Mouse (Mus musculus) CH12.LX (cell line): ENCODE data around the gene Hist1h2ap. TPM values are rescaled to one million over a fixed set of nuclear protein-coding genes. Genes with fewer than 3 reads are reported as not detected.

Experiments used
- DNase-seq: peaks from one replicate; pipeline ENCODE4 v3.0.0-alpha.2; 2013; ENCODE audit errors: extremely low read depth
- H3K27ac ChIP-seq: 2 replicates; pipeline ENCODE4 v1.5.1; 2012; ENCODE audit warnings: low read depth, mild to moderate bottlenecking, control low read depth, moderate library complexity; ENCODE audit not compliant: insufficient read depth
- H3K27me3 ChIP-seq: replicated peaks from 2 replicates; pipeline ENCODE3; 2012; ENCODE audit warnings: inconsistent platforms
- H3K36me3 ChIP-seq, 2 experiments: replicated peaks in 1 of 2; 2 replicates each; pipeline versions ENCODE3 to v1.6.1; 2012; ENCODE audit warnings: inconsistent platforms in 1 of 2, low read length in 1 of 2, mild to moderate bottlenecking in 1 of 2, mixed read lengths in 1 of 2, moderate library complexity in 1 of 2; ENCODE audit not compliant: control insufficient read depth in 1 of 2, insufficient read depth in 1 of 2
- H3K4me1 ChIP-seq, 2 experiments: 2 replicates each; pipeline ENCODE4 v1.6.1; 2012; ENCODE audit warnings: inconsistent platforms in 1 of 2, moderate library complexity in 1 of 2; ENCODE audit not compliant: insufficient read depth in 2 of 2, control insufficient read depth in 1 of 2
- H3K4me2 ChIP-seq: 2 replicates; pipeline ENCODE4 v1.6.1; 2012; ENCODE audit warnings: low read depth, mild to moderate bottlenecking, control low read depth; ENCODE audit not compliant: poor library complexity, insufficient read depth, severe bottlenecking
- H3K4me3 ChIP-seq, 3 experiments: fragments of 150-350 bp in 1 of 3; sonication (generic) in 1 of 3; replicated peaks in 1 of 3; 2 replicates each; pipeline versions ENCODE3 to v1.5.1; 2011 to 2012; ENCODE audit warnings: low read depth in 2 of 3, low read length in 2 of 3, mild to moderate bottlenecking in 2 of 3, moderate library complexity in 2 of 3, control low read depth in 1 of 3, improper control_type of control experiment in 1 of 3, inconsistent platforms in 1 of 3, mixed read lengths in 1 of 3; ENCODE audit not compliant: poor library complexity in 1 of 3
- H3K79me2 ChIP-seq: replicated peaks from 2 replicates; pipeline ENCODE4 v1.6.1; 2012; ENCODE audit warnings: mild to moderate bottlenecking, moderate library complexity; ENCODE audit not compliant: control insufficient read depth, poor library complexity, insufficient read depth, severe bottlenecking; ENCODE audit errors: extremely low read depth
- H3K9ac ChIP-seq: 2 replicates; pipeline ENCODE4 v1.6.1; 2012; ENCODE audit warnings: low read depth, mild to moderate bottlenecking, control low read depth, moderate library complexity; ENCODE audit not compliant: insufficient read depth
- H3K9me3 ChIP-seq: replicated peaks from 2 replicates; pipeline ENCODE3; 2012; ENCODE audit warnings: low read length, inconsistent platforms, mixed read lengths
- BHLHE40 ChIP-seq: IDR thresholded peaks from 2 replicates; pipeline ENCODE4 v1.6.1; 2011; ENCODE audit warnings: mild to moderate bottlenecking, low read depth, low read length, improper control_type of control experiment
- CTCF ChIP-seq, 2 experiments: IDR thresholded peaks in 1 of 2; conservative IDR thresholded peaks in 1 of 2; 2 replicates each; pipeline ENCODE4 v1.5.1; 2011 to 2012; ENCODE audit warnings: low read depth in 2 of 2, low read length in 2 of 2, improper control_type of control experiment in 1 of 2, inconsistent platforms in 1 of 2, mild to moderate bottlenecking in 1 of 2, moderate library complexity in 1 of 2
- E2F4 ChIP-seq: IDR thresholded peaks from 2 replicates; pipeline ENCODE4 v1.6.1; 2011; ENCODE audit warnings: low read depth, low read length, improper control_type of control experiment; ENCODE audit not compliant: insufficient replicate concordance
- ELF1 ChIP-seq: IDR thresholded peaks from 2 replicates; pipeline ENCODE4 v1.6.1; 2014; ENCODE audit warnings: low read depth, mild to moderate bottlenecking, inconsistent platforms, low read length, improper control_type of control experiment
- EP300 ChIP-seq: IDR thresholded peaks from 2 replicates; pipeline ENCODE4 v1.6.1; 2011; ENCODE audit warnings: low read length, improper control_type of control experiment
- ETS1 ChIP-seq: conservative IDR thresholded peaks from 2 replicates; pipeline ENCODE4 v1.6.1; 2012; ENCODE audit warnings: low read depth, mild to moderate bottlenecking, inconsistent platforms, low read length, improper control_type of control experiment, moderate library complexity
- HCFC1 ChIP-seq: IDR thresholded peaks from 2 replicates; pipeline ENCODE4 v1.6.1; 2012; ENCODE audit warnings: low read depth, mild to moderate bottlenecking, inconsistent platforms, low read length, improper control_type of control experiment
- IRF4 ChIP-seq: IDR thresholded peaks from 2 replicates; pipeline ENCODE4 v1.6.1; 2014; ENCODE audit warnings: low read depth, mild to moderate bottlenecking, inconsistent platforms, low read length, improper control_type of control experiment
- KAT2A ChIP-seq: IDR thresholded peaks from 2 replicates; pipeline ENCODE4 v1.6.1; 2012; ENCODE audit warnings: low read length, improper control_type of control experiment, inconsistent platforms; ENCODE audit not compliant: insufficient replicate concordance
- MAFK ChIP-seq: IDR thresholded peaks from 2 replicates; pipeline ENCODE4 v1.6.1; 2011; ENCODE audit warnings: low read length, improper control_type of control experiment; ENCODE audit not compliant: insufficient replicate concordance
- MAX ChIP-seq: IDR thresholded peaks from 2 replicates; pipeline ENCODE4 v1.6.1; 2011; ENCODE audit warnings: low read length, improper control_type of control experiment
- MAZ ChIP-seq: IDR thresholded peaks from 2 replicates; pipeline ENCODE4 v1.6.1; 2012; ENCODE audit warnings: low read depth, mild to moderate bottlenecking, inconsistent platforms, low read length, improper control_type of control experiment, moderate library complexity
- NELFE ChIP-seq: IDR thresholded peaks from 2 replicates; pipeline ENCODE4 v1.6.1; 2011; ENCODE audit warnings: low read depth, low read length, improper control_type of control experiment
- NRF1 ChIP-seq: IDR thresholded peaks from 2 replicates; pipeline ENCODE4 v1.6.1; 2014; ENCODE audit warnings: low read depth, mild to moderate bottlenecking, inconsistent platforms, low read length, improper control_type of control experiment, moderate library complexity
- POLR2A ChIP-seq: IDR thresholded peaks from 2 replicates; pipeline ENCODE4 v1.6.1; 2011; ENCODE audit warnings: low read depth, mild to moderate bottlenecking, improper control_type of control experiment, low read length
- POLR2AphosphoS2 ChIP-seq: IDR thresholded peaks from 2 replicates; pipeline ENCODE4 v1.6.1; 2011; ENCODE audit warnings: low read depth, low read length, improper control_type of control experiment
- RCOR1 ChIP-seq: conservative IDR thresholded peaks from 2 replicates; pipeline ENCODE4 v1.6.1; 2012; ENCODE audit warnings: low read depth, mild to moderate bottlenecking, inconsistent platforms, low read length, improper control_type of control experiment
- TBP ChIP-seq: conservative IDR thresholded peaks from 2 replicates; pipeline ENCODE4 v1.6.1; 2011; ENCODE audit warnings: low read depth, low read length, improper control_type of control experiment
- TCF12 ChIP-seq: IDR thresholded peaks from 2 replicates; pipeline ENCODE4 v1.6.1; 2014; ENCODE audit warnings: low read depth, mild to moderate bottlenecking, inconsistent platforms, low read length, improper control_type of control experiment
- UBTF ChIP-seq: IDR thresholded peaks from 2 replicates; pipeline ENCODE4 v1.6.1; 2012; ENCODE audit warnings: low read depth, mild to moderate bottlenecking, inconsistent platforms, low read length, improper control_type of control experiment, moderate library complexity
- USF2 ChIP-seq: conservative IDR thresholded peaks from 2 replicates; pipeline ENCODE4 v1.6.1; 2011; ENCODE audit warnings: low read depth, low read length, improper control_type of control experiment
- ZMIZ1 ChIP-seq: IDR thresholded peaks from 2 replicates; pipeline ENCODE4 v1.6.1; 2012; ENCODE audit warnings: low read depth, mild to moderate bottlenecking, inconsistent platforms, low read length, improper control_type of control experiment
- dilution Hi-C: fragments of 300-500 bp; cut with MboI; formaldehyde crosslinking; loops from 2 replicates; pipeline ENCODE4 v1.14.3; 2020; ENCODE audit warnings: low sequenced_read_pairs; ENCODE audit not compliant: extremely low pct_unique_long_range_greater_than_20kb, extremely low pct_ligation_motif_present
- in situ Hi-C: fragments of 300-500 bp; cut with MboI; formaldehyde crosslinking; loops from 3 replicates; pipeline ENCODE4 v1.14.3; 2019; ENCODE audit warnings: low sequenced_read_pairs, low pct_ligation_motif_present, low pct_unique_long_range_greater_than_20kb, mixed read lengths
- polyA plus RNA-seq: library from polyadenylated mRNA; unstranded; fragments of >175 nt; gene quantifications from 2 replicates; pipeline ENCODE4 v1.2.1, GENCODE M21; 2012; ENCODE audit warnings: low read depth; ENCODE audit not compliant: insufficient read length
- total RNA-seq, 2 experiments: library from RNA; depleted of rRNA; stranded (reverse); fragments of 300-350 nt in 1 of 2; fragments of >200 nt in 1 of 2; gene quantifications; 2 replicates each; pipeline ENCODE4 v1.2.3; 2012 to 2014

Gene Hist1h2ap
- total and polyA plus RNA-seq, 3 experiments = 66.8 to 2,951 (median 447) TPM

DNA sequence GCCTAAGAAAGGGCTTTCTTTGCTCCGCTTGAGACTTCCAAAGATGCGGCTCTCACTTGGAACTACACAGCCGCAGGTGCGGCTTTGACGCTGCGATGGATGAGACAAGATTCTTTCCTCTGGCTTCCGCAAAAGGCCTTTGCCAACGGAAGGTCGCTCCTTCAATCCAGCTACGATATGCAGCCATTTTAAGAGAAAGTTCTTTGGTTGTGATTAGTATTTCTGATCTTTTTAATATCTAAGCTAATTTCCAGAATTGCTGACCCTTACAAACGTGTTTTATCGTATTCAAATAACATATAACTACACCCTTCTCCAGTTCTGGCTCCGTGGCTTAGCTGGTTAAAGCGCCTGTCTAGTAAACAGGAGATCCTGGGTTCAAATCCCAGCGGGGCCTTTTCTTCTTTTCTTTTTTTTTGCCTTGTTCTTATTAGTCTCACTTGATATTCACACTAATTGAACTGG is 22.4 kb upstream of the Hist1h2ap start:
- Histone ChIP-seq H3K79me2 (no peaks in the 10 kb centered on the region), H3K9me3 (no peaks in the 10 kb centered on the region), H3K36me3 (no peaks in the 10 kb centered on the region), H3K27me3 (peaks cover 2% of the 10 kb centered on the region), H3K9ac (peak overlapping the region; percentile 83), H3K4me3 (peak overlapping the region; percentile 65 to 81 (median 69))
- in situ Hi-C loops = loop anchor here (25.0 kb wide), 1 partner anchor 1582 kb away; no protein-coding TSS in a partner anchor
- peak; percentile 84 for DNase-seq
- TF ChIP-seq MAZ (no peak), NRF1 (0 out of 2 replicates have a peak, but pooled peaks have one; percentile 58), EP300 (no peak), TCF12 (no peak), MAFK (peak; percentile 98), HCFC1 (0 out of 2 replicates have a peak, but pooled peaks have one; percentile 20), ETS1 (no peak), ZMIZ1 (no peak), CTCF (conservative IDR thresholded peaks at IDR 0.05 in 1 of 2, IDR thresholded peaks at IDR 0.05 in 1 of 2; ENCODE audit: low read depth in 2 of 2, low read length in 2 of 2) (no peak), POLR2AphosphoS2 (no peak), IRF4 (no peak), UBTF (no peak), KAT2A (peak; percentile 42; the same call in 1 of the 2 replicates), E2F4 (peak; percentile 88; the same call in 1 of the 2 replicates), USF2 (no peak), ELF1 (peak; percentile 96), NELFE (no peak), TBP (peak; percentile 100), BHLHE40 (no peak), POLR2A (no peak)
- TF ChIP-seq, all 38 proteins: peak for 7
- H3K4me1 ChIP-seq = peaks cover 0 to 28% of the 10 kb centered on the region in 2 experiments; a peak in 3 of 4 replicates
- dilution Hi-C loops = no loop called here
- H3K4me2 ChIP-seq = peak overlapping the region; percentile 50; the same call in 1 of the 2 replicates
- H3K27ac ChIP-seq = no peak overlapping the region

- Histone ChIP-seq H3K4me2 (peak overlapping the region; percentile 26; the same call in 1 of the 2 replicates), H3K27me3 (peaks cover 2% of the 10 kb centered on the region), H3K9ac (peak overlapping the region; percentile 83; the same call in 1 of the 2 replicates), H3K36me3 (no peaks in the 10 kb centered on the region), H3K4me3 (peak overlapping the region in 1 of 3 experiments; percentile 81), H3K27ac (no peak overlapping the region), H3K4me1 (peaks cover 0 to 30% of the 10 kb centered on the region in 2 experiments; a peak in 3 of 4 replicates), H3K79me2 (no peaks in the 10 kb centered on the region), H3K9me3 (no peaks in the 10 kb centered on the region)
- in situ Hi-C loops (loop anchor here (25.0 kb wide), 1 partner anchor 1582 kb away; no protein-coding TSS in a partner anchor), dilution Hi-C loops (no loop called here)
- TF ChIP-seq E2F4 (peak; percentile 65; the same call in 1 of the 2 replicates), USF2 (no peak), NELFE (no peak), MAZ (no peak), NRF1 (peak; percentile 63; the same call in 1 of the 2 replicates), ELF1 (peak; percentile 98), MAFK (peak; percentile 96), RCOR1 (no peak), UBTF (no peak; the same call in 1 of the 2 replicates), TBP (peak; percentile 99), MAX (no peak)
- peak; percentile 85 for DNase-seq
Measured at GRCm38 (mm10) chr13:21855146-21855545, 21.8 kb upstream of the Hist1h2ap start.
